Mouse (Mus musculus): ENCODE measurements around the gene Surf2.

DNA sequence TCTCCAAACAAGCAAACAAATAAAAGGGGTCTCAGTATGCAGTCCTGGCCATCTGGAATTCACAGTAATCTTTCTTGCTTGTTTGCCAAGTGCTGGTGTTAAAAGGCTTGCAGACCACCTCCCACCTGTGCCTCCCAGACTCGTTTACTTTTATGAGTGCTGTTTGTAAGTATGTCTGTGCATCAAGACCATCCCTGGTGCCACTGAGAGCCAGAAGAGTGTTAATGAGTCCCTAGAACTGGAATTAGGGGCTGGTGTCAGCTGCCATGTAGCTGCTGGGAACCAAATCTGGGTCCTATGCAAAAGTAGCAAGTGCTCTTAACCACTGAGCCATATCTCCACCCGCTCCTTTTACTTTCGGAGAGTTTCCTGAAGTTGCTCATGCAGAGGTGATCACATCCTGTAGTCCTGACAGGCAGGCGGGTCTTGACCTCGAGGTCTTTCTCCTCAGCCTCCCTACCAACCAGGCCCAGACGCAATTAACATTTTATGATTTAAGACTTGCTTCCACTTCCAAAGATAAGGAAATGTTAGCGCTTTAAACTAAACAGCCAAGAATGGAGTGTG, 14.2 kb upstream of the Surf2 start:
- TF ChIP-seq POLR2A (IDR thresholded peaks at IDR 0.05; ENCODE audit: low read depth, low read length) (no peak), CTCF (IDR thresholded peaks at IDR 0.05; ENCODE audit: extremely low read depth, insufficient read length, insufficient replicate concordance, low read depth, low read length) (no peak)

Measured in small intestine, adult 2 months (tissue).